Mouse (Mus musculus): Measurements from ENCODE around the gene Nphs1. TPM values are rescaled to one million over a fixed set of nuclear protein-coding genes. Genes with fewer than 3 reads are reported as not detected.
A peak's percentile ranks its signal among the peaks of the same experiment; 100 is the strongest.

Gene Nphs1
- polyA plus RNA-seq (2014; fragmentation: Nextera tagmentation; extraction: Ambion mirVana): 0.10 and 0.37 TPM in 2 replicates

DNA sequence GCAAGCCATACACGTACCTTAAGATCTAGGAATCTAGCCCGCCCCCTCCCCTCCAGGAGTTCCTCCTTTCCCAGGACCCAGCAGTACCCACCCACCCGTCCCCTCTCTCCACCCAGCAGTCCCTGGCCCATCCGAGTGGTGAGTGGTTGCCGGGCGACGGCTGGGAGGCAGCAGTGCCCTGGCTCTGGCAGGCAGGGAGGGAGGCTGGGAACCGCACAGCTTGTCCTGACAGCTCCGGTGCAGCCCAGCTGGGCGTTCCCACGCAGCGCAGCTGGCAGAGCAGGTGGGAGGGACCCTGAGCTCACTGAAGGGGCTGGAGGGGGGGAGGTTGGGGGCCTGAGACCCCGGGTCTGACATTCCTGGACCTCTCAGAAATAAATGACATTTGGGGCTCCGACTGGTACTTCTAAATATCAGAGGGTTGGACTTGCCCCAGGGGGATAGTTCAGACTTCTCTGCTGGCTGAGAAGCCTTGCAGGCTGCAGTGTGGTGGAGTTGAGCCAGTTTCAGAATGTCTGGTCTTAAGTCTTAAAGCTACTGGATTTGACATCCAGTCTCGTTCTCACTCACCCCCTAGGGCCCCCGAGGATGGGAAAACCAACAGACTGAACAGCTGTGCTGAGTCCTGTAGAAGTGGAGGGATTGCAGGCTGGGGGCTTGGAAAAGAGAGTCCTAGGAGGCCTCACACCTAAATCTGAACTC, at the start of gene Nphs1, which contains the start of gene Kirrel2:
Nphs1 (plus strand) TSS at position 687 of the 702 bp plus-strand sequence.
Kirrel2 (minus strand) TSS at position 62 of the 702 bp plus-strand sequence.
- H3K4me3 ChIP-seq (ENCODE audit: low read depth, low read length): 0 out of 2 replicates have a peak within 1 kb of the TSS, but pooled peaks have one; percentile 1
- no peak within 1 kb of the TSS for H3K27ac ChIP-seq (ENCODE audit: low read depth, low read length)
- H3K36me3 ChIP-seq (ENCODE audit: control insufficient read depth, insufficient read depth, low read length): no peaks in the 10 kb centered on the region
- no peak within 1 kb of the TSS for H3K9ac ChIP-seq (ENCODE audit: low read depth, low read length)
- 3% methylated on average over 16 of the region's 16 CpGs for WGBS (ENCODE audit: insufficient replicate concordance)
- peak; percentile 53; the same call in 1 of the 2 replicates for ATAC-seq (replicated peaks; ENCODE audit: insufficient number of reproducible peaks, low FRiP score, low TSS enrichment)
- peaks cover 97% of the 10 kb centered on the region for H3K27me3 ChIP-seq (ENCODE audit: control insufficient read depth, insufficient read depth, low read length)
- H3K4me2 ChIP-seq: peak within 1 kb of the TSS; percentile 14; the same call in 1 of the 2 replicates
- no peaks in the 10 kb centered on the region for H3K4me1 ChIP-seq (ENCODE audit: control insufficient read depth, insufficient read depth, low read length)
- no peaks in the 10 kb centered on the region for H3K9me3 ChIP-seq (replicated peaks; ENCODE audit: control insufficient read depth, low read length)

DNA sequence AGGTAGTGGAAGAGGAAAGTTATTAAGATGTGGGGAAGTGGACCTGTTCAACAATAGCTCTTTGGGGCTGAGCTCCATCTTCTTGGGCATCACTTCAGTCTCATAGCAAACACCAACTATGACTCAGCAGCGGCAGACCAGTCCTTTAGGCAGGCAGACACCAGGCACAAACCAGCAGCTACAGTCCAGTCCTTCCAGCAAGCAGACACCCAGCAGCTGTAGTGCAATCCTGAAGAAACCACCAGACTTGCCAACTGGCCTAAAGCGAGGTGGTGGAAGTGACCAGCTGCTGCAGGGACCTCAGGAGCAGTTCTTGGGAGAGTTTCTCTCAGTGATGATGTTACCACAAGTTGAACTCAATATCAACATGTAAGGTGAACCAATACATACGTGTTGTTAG, 49.5 kb upstream of the Nphs1 start:
- no peak for ATAC-seq (replicated peaks; ENCODE audit: insufficient number of reproducible peaks, low FRiP score, low TSS enrichment)
- no peak overlapping the region for H3K27ac ChIP-seq (ENCODE audit: low read depth, low read length)
- WGBS (ENCODE audit: insufficient replicate concordance): 65% methylated on average over 3 of the region's 3 CpGs

DNA sequence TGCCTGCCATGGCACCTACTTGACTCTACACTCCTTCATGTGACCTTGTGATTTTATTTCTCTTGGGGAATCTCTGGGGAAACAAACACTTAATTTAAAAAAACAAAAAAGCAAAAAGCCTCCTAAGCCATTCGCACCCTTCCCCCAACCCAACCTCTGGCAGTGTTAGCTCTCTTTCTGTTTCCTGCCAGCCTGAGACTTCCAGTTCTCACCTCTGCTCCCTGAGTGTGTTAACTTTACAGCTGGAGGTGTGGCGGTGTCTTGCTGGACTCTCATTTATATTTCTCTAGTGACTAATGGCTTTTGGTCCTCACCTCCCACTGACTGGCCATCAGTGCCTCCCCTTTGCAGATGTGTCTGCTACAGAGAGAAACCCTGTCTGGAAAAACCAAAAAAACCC, 48.3 kb upstream of the Nphs1 start:
- H3K4me1 ChIP-seq (ENCODE audit: control insufficient read depth, insufficient read depth, low read length): no peaks in the 10 kb centered on the region
- H3K4me3 ChIP-seq (ENCODE audit: low read depth, low read length): no peak overlapping the region
- no peak overlapping the region for H3K9ac ChIP-seq (ENCODE audit: low read depth, low read length)
- no peaks in the 10 kb centered on the region for H3K27me3 ChIP-seq (ENCODE audit: control insufficient read depth, insufficient read depth, low read length)
- H3K36me3 ChIP-seq (ENCODE audit: control insufficient read depth, insufficient read depth, low read length): no peaks in the 10 kb centered on the region
- H3K9me3 ChIP-seq (replicated peaks; ENCODE audit: control insufficient read depth, low read length): no peaks in the 10 kb centered on the region
- no peak overlapping the region for H3K27ac ChIP-seq (ENCODE audit: low read depth, low read length)
- WGBS (ENCODE audit: insufficient replicate concordance): 55% methylated on average over 2 of the region's 2 CpGs
- no peak overlapping the region for H3K4me2 ChIP-seq
- no peak for ATAC-seq (replicated peaks; ENCODE audit: insufficient number of reproducible peaks, low FRiP score, low TSS enrichment)

More for the DNA sequence above, 49.5 kb upstream of the Nphs1 start:
- Histone ChIP-seq H3K36me3 (ENCODE audit: control insufficient read depth, insufficient read depth, low read length) (no peaks in the 10 kb centered on the region), H3K9ac (ENCODE audit: low read depth, low read length) (no peak overlapping the region), H3K9me3 (replicated peaks; ENCODE audit: control insufficient read depth, low read length) (no peaks in the 10 kb centered on the region), H3K4me1 (ENCODE audit: control insufficient read depth, insufficient read depth, low read length) (no peaks in the 10 kb centered on the region), H3K27me3 (ENCODE audit: control insufficient read depth, insufficient read depth, low read length) (no peaks in the 10 kb centered on the region), H3K4me2 (no peak overlapping the region), H3K4me3 (ENCODE audit: low read depth, low read length) (no peak overlapping the region)

DNA sequence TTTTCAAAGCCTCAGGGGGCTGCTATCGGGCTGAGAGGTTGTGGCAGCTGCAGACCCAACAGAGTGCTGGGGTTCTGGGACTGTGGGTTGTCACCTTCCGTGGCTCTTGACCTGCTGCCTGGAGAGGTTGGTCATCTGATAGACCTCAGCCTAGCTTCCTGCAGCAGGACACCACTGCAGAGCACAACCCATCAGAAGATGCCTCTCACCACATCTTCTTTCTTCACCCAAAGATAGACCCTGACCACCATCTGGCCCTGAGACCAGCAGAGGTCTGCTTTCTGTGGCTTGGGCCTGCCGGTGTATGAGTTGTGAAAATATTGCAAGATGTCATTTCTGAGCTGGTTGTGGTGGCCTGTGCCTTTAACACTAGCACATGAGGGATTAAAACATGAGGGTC, 47.1 kb upstream of the Nphs1 start:
- Histone ChIP-seq H3K4me2 (no peak overlapping the region), H3K9ac (ENCODE audit: low read depth, low read length) (no peak overlapping the region), H3K27me3 (ENCODE audit: control insufficient read depth, insufficient read depth, low read length) (no peaks in the 10 kb centered on the region), H3K4me1 (ENCODE audit: control insufficient read depth, insufficient read depth, low read length) (no peaks in the 10 kb centered on the region), H3K9me3 (replicated peaks; ENCODE audit: control insufficient read depth, low read length) (no peaks in the 10 kb centered on the region), H3K4me3 (ENCODE audit: low read depth, low read length) (no peak overlapping the region), H3K36me3 (ENCODE audit: control insufficient read depth, insufficient read depth, low read length) (no peaks in the 10 kb centered on the region), H3K27ac (ENCODE audit: low read depth, low read length) (no peak overlapping the region)
- no peak for ATAC-seq (replicated peaks; ENCODE audit: insufficient number of reproducible peaks, low FRiP score, low TSS enrichment)
- WGBS (ENCODE audit: insufficient replicate concordance): 63% methylated on average over 3 of the region's 3 CpGs

DNA sequence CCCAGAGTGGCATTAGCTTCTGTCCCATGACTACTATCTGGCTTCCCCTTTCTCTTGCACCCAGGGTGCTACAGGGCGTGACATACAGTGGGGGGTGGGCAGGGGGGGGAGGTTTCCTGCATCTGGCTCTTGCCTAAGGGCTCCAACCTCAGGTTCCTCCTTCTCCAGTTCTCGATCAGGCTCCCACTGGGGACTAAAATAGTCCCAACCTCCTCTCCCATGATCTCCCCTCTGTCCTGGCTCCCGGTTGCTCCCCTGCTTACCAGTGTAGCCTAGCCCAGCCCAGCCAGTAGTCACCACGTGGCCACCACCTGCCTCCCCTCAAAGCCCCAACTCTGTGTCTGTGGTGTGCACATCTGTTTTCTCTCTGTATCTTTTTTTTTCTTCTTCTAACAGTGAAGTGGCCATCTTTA, 45.4 kb upstream of the Nphs1 start:
- no peaks in the 10 kb centered on the region for H3K27me3 ChIP-seq (ENCODE audit: control insufficient read depth, insufficient read depth, low read length)
- H3K9ac ChIP-seq (ENCODE audit: low read depth, low read length): no peak overlapping the region
- H3K4me3 ChIP-seq (ENCODE audit: low read depth, low read length): no peak overlapping the region
- no peaks in the 10 kb centered on the region for H3K9me3 ChIP-seq (replicated peaks; ENCODE audit: control insufficient read depth, low read length)
- H3K4me2 ChIP-seq: no peak overlapping the region
- H3K36me3 ChIP-seq (ENCODE audit: control insufficient read depth, insufficient read depth, low read length): no peaks in the 10 kb centered on the region
- no peak for ATAC-seq (replicated peaks; ENCODE audit: insufficient number of reproducible peaks, low FRiP score, low TSS enrichment)
- 41% methylated on average over 4 of the region's 4 CpGs for WGBS (ENCODE audit: insufficient replicate concordance)
- H3K27ac ChIP-seq (ENCODE audit: low read depth, low read length): no peak overlapping the region
- H3K4me1 ChIP-seq (ENCODE audit: control insufficient read depth, insufficient read depth, low read length): no peaks in the 10 kb centered on the region

DNA sequence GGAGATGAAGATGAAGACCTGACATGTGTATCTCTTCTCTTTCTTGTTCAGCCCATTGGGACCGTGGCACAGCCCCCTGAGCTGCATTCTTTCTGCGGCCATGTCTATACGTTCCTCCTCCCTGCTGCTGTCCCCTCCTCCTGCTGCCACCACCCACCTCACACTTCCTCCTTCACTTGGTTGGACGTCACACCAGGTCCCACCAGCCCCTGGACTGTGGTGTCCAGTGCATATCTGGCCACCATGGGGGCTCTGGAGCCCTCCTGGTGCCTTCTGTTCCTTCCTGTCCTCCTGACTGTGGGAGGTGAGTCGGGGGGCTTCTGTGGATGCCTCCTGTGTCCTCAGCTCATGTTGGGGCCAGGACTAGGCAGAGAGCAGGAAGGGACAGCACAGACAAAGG, 44.5 kb upstream of the Nphs1 start, which contains the start of gene Tyrobp:
Tyrobp (plus strand) TSS at position 165 of the 400 bp plus-strand sequence.
- H3K4me3 ChIP-seq (ENCODE audit: low read depth, low read length): no peak within 1 kb of the TSS
- H3K9ac ChIP-seq (ENCODE audit: low read depth, low read length): no peak within 1 kb of the TSS
- 51% methylated on average over 5 of the region's 5 CpGs for WGBS (ENCODE audit: insufficient replicate concordance)
- no peaks in the 10 kb centered on the region for H3K27me3 ChIP-seq (ENCODE audit: control insufficient read depth, insufficient read depth, low read length)
- no peaks in the 10 kb centered on the region for H3K36me3 ChIP-seq (ENCODE audit: control insufficient read depth, insufficient read depth, low read length)
- no peak for ATAC-seq (replicated peaks; ENCODE audit: insufficient number of reproducible peaks, low FRiP score, low TSS enrichment)
- no peaks in the 10 kb centered on the region for H3K9me3 ChIP-seq (replicated peaks; ENCODE audit: control insufficient read depth, low read length)
- no peaks in the 10 kb centered on the region for H3K4me1 ChIP-seq (ENCODE audit: control insufficient read depth, insufficient read depth, low read length)
- H3K27ac ChIP-seq (ENCODE audit: low read depth, low read length): no peak within 1 kb of the TSS
- no peak within 1 kb of the TSS for H3K4me2 ChIP-seq

DNA sequence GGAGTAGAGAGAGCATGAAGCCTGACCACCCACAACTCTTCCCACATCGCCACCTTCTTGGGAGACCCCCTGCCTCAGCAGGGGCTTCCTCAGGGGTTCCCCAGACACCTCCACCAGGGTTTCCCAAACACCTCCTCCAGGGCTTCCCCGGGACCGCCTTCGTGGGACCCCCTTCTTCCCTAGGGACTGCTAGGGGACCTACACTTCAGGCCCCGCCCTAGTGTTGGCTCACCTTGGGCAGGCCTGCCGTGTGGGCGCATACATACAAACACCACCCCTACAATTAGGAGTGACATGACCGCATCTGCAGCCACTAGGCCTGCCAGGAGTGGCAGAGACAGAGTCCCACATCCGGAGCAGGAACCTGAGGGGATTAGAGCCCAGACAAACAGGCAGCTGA, 40.3 kb upstream of the Nphs1 start:
- Histone ChIP-seq H3K27me3 (ENCODE audit: control insufficient read depth, insufficient read depth, low read length) (peaks cover 7% of the 10 kb centered on the region; the same call in 1 of the 2 replicates), H3K36me3 (ENCODE audit: control insufficient read depth, insufficient read depth, low read length) (no peaks in the 10 kb centered on the region), H3K4me2 (no peak overlapping the region), H3K4me3 (ENCODE audit: low read depth, low read length) (no peak overlapping the region), H3K27ac (ENCODE audit: low read depth, low read length) (no peak overlapping the region), H3K9me3 (replicated peaks; ENCODE audit: control insufficient read depth, low read length) (no peaks in the 10 kb centered on the region), H3K9ac (ENCODE audit: low read depth, low read length) (no peak overlapping the region), H3K4me1 (ENCODE audit: control insufficient read depth, insufficient read depth, low read length) (no peaks in the 10 kb centered on the region; the same call in 1 of the 2 replicates)
- 72% methylated on average over 9 of the region's 9 CpGs for WGBS (ENCODE audit: insufficient replicate concordance)
- no peak for ATAC-seq (replicated peaks; ENCODE audit: insufficient number of reproducible peaks, low FRiP score, low TSS enrichment)

DNA sequence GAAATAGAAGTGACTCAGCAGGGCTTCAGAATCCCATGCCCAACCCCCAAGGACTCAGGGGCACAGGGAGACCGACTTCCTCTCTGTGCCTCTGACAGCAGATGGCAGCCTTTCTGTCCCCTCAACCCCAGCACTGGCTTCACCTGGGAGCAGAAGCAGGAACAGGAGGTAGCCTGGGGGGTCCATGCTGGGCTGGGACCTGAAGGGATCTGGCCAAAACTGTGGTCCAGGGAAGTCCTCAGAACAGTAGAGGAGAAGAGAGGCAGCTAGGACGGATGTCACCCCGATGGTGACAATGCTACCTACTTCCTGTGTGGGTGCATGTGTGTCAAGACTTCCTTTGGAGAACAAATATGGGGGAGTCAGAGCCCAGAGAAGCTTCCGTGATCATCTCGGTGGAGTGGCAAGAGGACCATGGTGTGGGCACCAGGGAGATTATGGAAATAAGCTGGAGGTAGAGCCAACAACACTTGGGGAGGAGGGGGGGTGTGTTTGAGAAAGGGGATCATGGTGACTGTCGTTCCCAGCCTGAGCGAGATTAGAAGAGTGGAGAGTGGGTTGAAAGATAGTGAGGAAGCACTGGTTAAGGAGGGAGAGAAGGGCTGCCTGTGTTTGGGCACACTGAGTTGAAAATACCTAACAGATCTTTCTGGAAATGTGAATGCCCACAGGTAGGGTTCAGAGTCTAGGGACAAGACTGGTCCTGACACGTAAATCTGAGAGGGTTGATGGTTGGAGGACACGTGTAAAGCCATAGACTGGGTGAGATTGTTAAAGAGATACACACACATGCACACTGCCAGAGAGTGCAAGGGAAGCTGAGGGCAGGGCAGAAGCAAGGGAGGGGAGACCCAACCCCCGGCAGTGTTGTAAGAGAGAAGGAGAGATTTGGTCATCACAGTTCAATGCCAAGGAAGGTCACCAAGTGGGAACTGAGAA, 38.3 kb upstream of the Nphs1 start, which contains the start of gene Hcst:
Hcst (minus strand) TSS at position 294 of the 939 bp plus-strand sequence.
- WGBS (ENCODE audit: insufficient replicate concordance): 59% methylated on average over 10 of the region's 10 CpGs
- Histone ChIP-seq H3K27ac (ENCODE audit: low read depth, low read length) (no peak within 1 kb of the TSS), H3K27me3 (ENCODE audit: control insufficient read depth, insufficient read depth, low read length) (peaks cover 7% of the 10 kb centered on the region; the same call in 1 of the 2 replicates), H3K4me1 (ENCODE audit: control insufficient read depth, insufficient read depth, low read length) (no peaks in the 10 kb centered on the region; the same call in 1 of the 2 replicates), H3K9me3 (replicated peaks; ENCODE audit: control insufficient read depth, low read length) (no peaks in the 10 kb centered on the region), H3K4me2 (no peak within 1 kb of the TSS), H3K4me3 (ENCODE audit: low read depth, low read length) (no peak within 1 kb of the TSS), H3K9ac (ENCODE audit: low read depth, low read length) (no peak within 1 kb of the TSS), H3K36me3 (ENCODE audit: control insufficient read depth, insufficient read depth, low read length) (no peaks in the 10 kb centered on the region)
- ATAC-seq (replicated peaks; ENCODE audit: insufficient number of reproducible peaks, low FRiP score, low TSS enrichment): no peak

All from heart, embryonic 11.5 days (tissue).